In the genomic region with DNA sequence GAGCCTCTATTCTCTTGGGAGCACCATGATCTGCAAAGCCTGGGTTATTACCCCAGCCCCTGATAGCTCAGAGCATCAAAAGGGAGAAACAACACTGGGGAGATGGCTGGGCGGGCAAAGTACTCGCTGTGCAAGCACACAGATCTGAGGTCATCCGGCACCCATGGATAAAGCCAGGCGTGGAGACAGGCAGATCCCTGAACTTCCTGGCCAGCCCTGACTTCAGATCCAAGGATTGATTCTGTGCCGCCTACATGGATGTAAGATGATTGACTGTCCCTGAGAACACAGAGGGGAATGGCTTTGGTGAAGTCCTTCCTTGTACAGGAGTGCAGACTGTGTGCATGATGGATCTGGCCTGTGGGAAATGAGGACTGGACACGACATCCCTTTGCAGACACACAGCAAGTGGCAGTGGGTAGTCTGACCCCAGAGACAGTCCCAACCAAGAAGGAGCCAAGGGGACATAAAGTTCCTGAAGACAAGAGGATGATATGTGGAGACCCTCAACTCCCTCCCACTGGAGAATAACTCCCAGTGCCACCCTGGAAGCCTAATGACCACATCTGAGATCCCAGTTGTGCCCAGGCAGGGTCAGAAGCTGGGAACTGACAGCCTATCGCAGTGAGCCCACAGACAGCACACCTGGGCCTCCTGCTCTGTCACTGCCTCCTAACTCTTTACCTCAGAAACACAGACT, we compare ENCODE assay signal across 30 mouse cellular contexts. TPM values are rescaled to one million over a fixed set of nuclear protein-coding genes. Genes with fewer than 3 reads are reported as not detected.
DNase-seq lines count a peak whose midpoint lies in the region; ATAC-seq and TF ChIP-seq lines count a peak whose summit lies in the region.
"Had no signal": no experiment of that assay in that cellular context is flagged by ENCODE, and none has a peak within 500 bp of the region (broad histone marks: within the 10 kb centered on the region; RNA-seq: fewer than 3 reads in every experiment).

No protein-coding gene starts in this region.

- no peak overlapping the region for H3K9ac ChIP-seq in heart, adult 2 months (ENCODE audit: low read depth, low read length)
- no peak overlapping the region for H3K9ac ChIP-seq in hindbrain, postnatal 0 days (replicated peaks; ENCODE audit: low read length)
- H3K9ac ChIP-seq: forebrain, embryonic 13.5 days; stomach, embryonic 15.5 days had no signal

- no peaks in the 10 kb centered on the region for H3K27me3 ChIP-seq in heart, adult 2 months (ENCODE audit: control insufficient read depth, insufficient read depth, low read length)
- H3K27me3 ChIP-seq in hindbrain, embryonic 10.5 days (ENCODE audit: insufficient read depth, poor library complexity, severe bottlenecking), result no peaks in the 10 kb centered on the region
- no peaks in the 10 kb centered on the region for H3K27me3 ChIP-seq in hindbrain, postnatal 0 days (ENCODE audit: insufficient read depth, low read length)
- H3K27me3 ChIP-seq: forebrain, embryonic 13.5 days; Patski; stomach, embryonic 15.5 days had no signal

- peaks cover 3% of the 10 kb centered on the region for H3K36me3 ChIP-seq in heart, adult 2 months (ENCODE audit: control insufficient read depth, insufficient read depth, low read length)
- H3K36me3 ChIP-seq in hindbrain, embryonic 10.5 days, result peaks cover 57% of the 10 kb centered on the region
- H3K36me3 ChIP-seq in hindbrain, postnatal 0 days (ENCODE audit: insufficient read depth, low read length), result no peaks in the 10 kb centered on the region
- H3K36me3 ChIP-seq: stomach, embryonic 15.5 days had no signal

- intact Hi-C loops in heart, adult 2 months (cut with DNase I), result no loop called here
- intact Hi-C loops in heart, postnatal 10 days (cut with DNase I), result no loop called here

- no peaks in the 10 kb centered on the region for H3K9me3 ChIP-seq in hindbrain, embryonic 10.5 days
- no peaks in the 10 kb centered on the region for H3K9me3 ChIP-seq in hindbrain, postnatal 0 days (ENCODE audit: low read length)
- H3K9me3 ChIP-seq: forebrain, embryonic 13.5 days; midbrain, embryonic 10.5 days; stomach, embryonic 15.5 days had no signal

- no peak for TF ChIP-seq POLR2A in heart, adult 2 months (IDR thresholded peaks at IDR 0.05; ENCODE audit: insufficient read depth, low read depth, low read length)

- ATAC-seq in hindbrain, postnatal 0 days, result no peak
- ATAC-seq: activated CD4-positive, CD25-positive, alpha-beta regulatory T cell, adult 4 months; CD4-positive, CD25-positive, alpha-beta regulatory T cell, adult 4 months; forebrain, embryonic 13.5 days had no signal

- no peak for TF ChIP-seq CTCF in heart, adult 2 months (IDR thresholded peaks at IDR 0.05)
- TF ChIP-seq CTCF in hindbrain, postnatal 0 days (IDR thresholded peaks at IDR 0.05; ENCODE audit: low read depth), result no peak

- no peak overlapping the region for H3K4me3 ChIP-seq in heart, adult 2 months
- no peak overlapping the region for H3K4me3 ChIP-seq in hindbrain, embryonic 10.5 days
- H3K4me3 ChIP-seq in hindbrain, postnatal 0 days (ENCODE audit: low read length), result no peak overlapping the region
- H3K4me3 ChIP-seq: forebrain, embryonic 13.5 days; midbrain, embryonic 10.5 days; stomach, embryonic 15.5 days had no signal

- 44% methylated on average over 7 of the region's 7 CpGs for WGBS in heart, adult 2 months
- 88% methylated on average over 7 of the region's 7 CpGs for WGBS in hindbrain, embryonic 10.5 days
- WGBS in hindbrain, postnatal 0 days, result 82% methylated on average over 7 of the region's 7 CpGs

- peak overlapping the region; percentile 74 for H3K27ac ChIP-seq in heart, adult 2 months
- H3K27ac ChIP-seq in hindbrain, embryonic 10.5 days, result 0 out of 2 replicates have a peak overlapping the region, but pooled peaks have one; percentile 5
- H3K27ac ChIP-seq in hindbrain, postnatal 0 days, result no peak overlapping the region
- H3K27ac ChIP-seq: forebrain, embryonic 13.5 days; macrophage had no signal

- peak; percentile 29 for DNase-seq in cerebellum, adult 11 months
- no peak for DNase-seq in cerebellum, postnatal 4 days (ENCODE audit: low spot score in 2 of 2)
- DNase-seq in heart, adult 2 months, result peak in 1 of 2 experiments; percentile 26
- no peak for DNase-seq in heart, postnatal 10 days
- no peak for DNase-seq in hindbrain, embryonic 10.5 days (ENCODE audit: low spot score)
- no peak for DNase-seq in hindbrain, postnatal 0 days (ENCODE audit: low spot score)
- peak; percentile 56 for DNase-seq in cerebellum, adult 9-11 months
- no peak for DNase-seq in left cerebral cortex, adult 9 months (ENCODE audit: low spot score in 2 of 2)
- DNase-seq: adrenal gland, postnatal 25 days; gastrocnemius, postnatal 14 days; kidney, adult 2 months; kidney, postnatal 14 days; left cerebral cortex, postnatal 4 days; liver; retina, postnatal 1 day; thymus, adult 2 months had no signal

- H3K4me1 ChIP-seq in heart, adult 2 months (ENCODE audit: control insufficient read depth, insufficient read depth, low read length), result peaks cover 61% of the 10 kb centered on the region
- peaks cover 83% of the 10 kb centered on the region for H3K4me1 ChIP-seq in hindbrain, embryonic 10.5 days (replicated peaks)
- H3K4me1 ChIP-seq in hindbrain, postnatal 0 days (ENCODE audit: insufficient read depth, low read length), result peaks cover 63% of the 10 kb centered on the region

- H3K79me2 ChIP-seq in heart, adult 2 months (replicated peaks; ENCODE audit: control insufficient read depth, insufficient read depth, low read length), result peaks cover 3% of the 10 kb centered on the region

- TF ChIP-seq EP300 in heart, adult 2 months (IDR thresholded peaks at IDR 0.05; ENCODE audit: insufficient read depth, low read depth, low read length), result no peak

- no peak overlapping the region for H3K4me2 ChIP-seq in hindbrain, postnatal 0 days (ENCODE audit: low read depth, low read length)
- H3K4me2 ChIP-seq: forebrain, embryonic 13.5 days; stomach, embryonic 15.5 days had no signal

RNA-seq across cellular contexts. Expression of gene Soga1, which starts 12.2 kb away (rescaled TPM):
- 10 to 100 TPM; 10.0 to 11.7 TPM for total RNA-seq in heart, adult 2 months (2021)
- polyA plus RNA-seq in heart, adult 2 months (2012; rRNA removed), result 4.8 and 6.6 TPM in 2 replicates
- total RNA-seq in heart, postnatal 10 days (2021), result 10 to 100 TPM; 33.3 to 34.6 TPM
- polyA plus RNA-seq in hindbrain, embryonic 10.5 days (2016; fragmentation: Nextera tagmentation; extraction: Ambion mirVana), result 3.7 and 4.0 TPM in 2 replicates
- 120 and 151 TPM in 2 replicates for total RNA-seq in hindbrain, postnatal 0 days (2014; rRNA removed)
- 3.5 and 3.6 TPM in 2 replicates for polyA plus RNA-seq in hindbrain, postnatal 0 days (2015; fragmentation: Nextera tagmentation; extraction: Ambion mirVana)

RNA-seq across cellular contexts. Expression of gene Tldc2, which starts 20.0 kb away (rescaled TPM):
- total RNA-seq in heart, adult 2 months (2021), result not detected
- not detected in 2 replicates for polyA plus RNA-seq in heart, adult 2 months (2012; rRNA removed)
- total RNA-seq in heart, postnatal 10 days (2021), result not detected
- not detected in 2 replicates for polyA plus RNA-seq in hindbrain, embryonic 10.5 days (2016; fragmentation: Nextera tagmentation; extraction: Ambion mirVana)
- total RNA-seq in hindbrain, postnatal 0 days (2014; rRNA removed), result not detected in 2 replicates
- 0.43 TPM in 1 of 2 replicates, not detected in the other for polyA plus RNA-seq in hindbrain, postnatal 0 days (2015; fragmentation: Nextera tagmentation; extraction: Ambion mirVana)
- total RNA-seq: adrenal gland, postnatal 25 days; common myeloid progenitor, adult 5-6 weeks; ES-E14; gastrocnemius, postnatal 14 days; hematopoietic stem cell, adult 5-6 weeks; layer of hippocampus, adult 8-10 months; left cerebral cortex, adult 18-20 months; left cerebral cortex, postnatal 4 days; midbrain, postnatal 0 days had no signal
- polyA plus RNA-seq: activated CD4-positive, CD25-positive, alpha-beta regulatory T cell, adult 4 months; CD4-positive, CD25-positive, alpha-beta regulatory T cell, adult 4 months; embryonic facial prominence, embryonic 11.5 days; forebrain, embryonic 13.5 days; macrophage; midbrain, embryonic 10.5 days; midbrain, postnatal 0 days; stomach, embryonic 15.5 days; thymus, adult 2 months had no signal

RNA-seq across cellular contexts. Expression of gene Dsn1, which starts 59.9 kb away (rescaled TPM):
- total RNA-seq in heart, adult 2 months (2021), result 1 to 10 TPM; 1.3 to 1.8 TPM
- 0.70 and 2.0 TPM in 2 replicates for polyA plus RNA-seq in heart, adult 2 months (2012; rRNA removed)
- total RNA-seq in heart, postnatal 10 days (2021), result 10 to 100 TPM in 1 of 2 experiments, 1 to 10 TPM in 1; 7.7 to 10.5 TPM
- 44.1 and 51.2 TPM in 2 replicates for polyA plus RNA-seq in hindbrain, embryonic 10.5 days (2016; fragmentation: Nextera tagmentation; extraction: Ambion mirVana)
- total RNA-seq in hindbrain, postnatal 0 days (2014; rRNA removed), result 6.3 and 9.5 TPM in 2 replicates
- 11.9 and 12.7 TPM in 2 replicates for polyA plus RNA-seq in hindbrain, postnatal 0 days (2015; fragmentation: Nextera tagmentation; extraction: Ambion mirVana)

Comparison
In these comparisons a context has a peak if more than half of its experiments do, and no peak if none do; other contexts are left out.
1. DNase-seq: peak in cerebellum, adult 11 months (single experiment) and cerebellum, adult 9-11 months (single experiment); none in cerebellum, postnatal 4 days (0 of 2), heart, postnatal 10 days (0 of 2), hindbrain, embryonic 10.5 days (single experiment), hindbrain, postnatal 0 days (single experiment) and left cerebral cortex, adult 9 months (0 of 2).